Mouse (Mus musculus) induced T-regulatory cell, adult 2 months (primary cell): ENCODE measurements around the gene Apopt1.
A peak's percentile ranks its signal among the peaks of the same experiment; 100 is the strongest.
"Not testable (repeated sequence)": the region's sequence is repeated elsewhere in the genome, so short reads cannot be mapped to it uniquely, and the experiment has no call there.

Experiments used
- DNase-seq: peaks from one replicate; pipeline ENCODE4 v3.0.0-alpha.2; 2012; ENCODE audit warnings: low read depth

Apopt1 gene

GRCm38 (mm10) chr12:111710091-111710490 is 3.0 kb upstream of the Apopt1 start:
- no peak for DNase-seq

- peak; percentile 39 for DNase-seq
These were observed 585 bp upstream of the Apopt1 start for GRCm38 (mm10) chr12:111712476-111712875.

- not testable (repeated sequence) for DNase-seq
These were observed 819 bp downstream of the Apopt1 start for GRCm38 (mm10) chr12:111713880-111714279.

GRCm38 (mm10) chr12:111716505-111716904 is 3.4 kb downstream of the Apopt1 start:
- no peak for DNase-seq

GRCm38 (mm10) chr12:111718656-111719055 is 5.6 kb downstream of the Apopt1 start:
- DNase-seq, result no peak

- no peak for DNase-seq
These were observed 7.2 kb downstream of the Apopt1 start for GRCm38 (mm10) chr12:111720222-111720621.

- DNase-seq, result peak; percentile 63
These were observed 9.6 kb downstream of the Apopt1 start for GRCm38 (mm10) chr12:111722654-111723053.

GRCm38 (mm10) chr12:111724638-111725337 is 11.7 kb downstream of the Apopt1 start:
- DNase-seq, result no peak

- DNase-seq, result no peak
These were observed 12.5 kb downstream of the Apopt1 start for GRCm38 (mm10) chr12:111725338-111726121.

- peak; percentile 35 for DNase-seq
These were observed 13.0 kb downstream of the Apopt1 start for GRCm38 (mm10) chr12:111726122-111726463.

GRCm38 (mm10) chr12:111727956-111728355 is 14.9 kb downstream of the Apopt1 start:
- DNase-seq, result no peak

- DNase-seq, result peak; percentile 93
These were observed 19.1 kb downstream of the Apopt1 start for GRCm38 (mm10) chr12:111731822-111732807.

GRCm38 (mm10) chr12:111732921-111733320 is 19.9 kb downstream of the Apopt1 start:
- DNase-seq, result no peak

- no peak for DNase-seq
These were observed 21.9 kb downstream of the Apopt1 start for GRCm38 (mm10) chr12:111734912-111735311.

- not testable (repeated sequence) for DNase-seq
These were observed 23.6 kb downstream of the Apopt1 start for GRCm38 (mm10) chr12:111736676-111737075.

GRCm38 (mm10) chr12:111737370-111737769 is 24.3 kb downstream of the Apopt1 start:
- DNase-seq, result no peak

- DNase-seq, result peak; percentile 42
These were observed 25.7 kb downstream of the Apopt1 start for GRCm38 (mm10) chr12:111738754-111739153.

- no peak for DNase-seq
These were observed 28.3 kb downstream of the Apopt1 start for GRCm38 (mm10) chr12:111741338-111741737.

- no peak for DNase-seq
These were observed 30.4 kb downstream of the Apopt1 start for GRCm38 (mm10) chr12:111743419-111743818.

GRCm38 (mm10) chr12:111743981-111744423 is 30.9 kb downstream of the Apopt1 start:
- DNase-seq, result no peak

- DNase-seq, result no peak
These were observed 32.2 kb downstream of the Apopt1 start for GRCm38 (mm10) chr12:111745274-111745673.

- DNase-seq, result peak; percentile 50
These were observed 33.0 kb downstream of the Apopt1 start for GRCm38 (mm10) chr12:111746091-111746490.
